Mouse (Mus musculus) limb, embryonic 15.5 days (tissue): ENCODE measurements around the gene Schip1. TPM values are rescaled to one million over a fixed set of nuclear protein-coding genes. Genes with fewer than 3 reads are reported as not detected.

Experiments
- ATAC-seq: fragments of 200-750 bp; cut with Nextera tagmentation; 2 replicates; pipeline ENCODE4 v1.8.0; 2017; ENCODE audit warnings: low read depth, moderate TSS enrichment; ENCODE audit not compliant: insufficient number of reproducible peaks, low FRiP score, low TSS enrichment
- H3K27ac ChIP-seq: fragments of 300-500 bp; sonication (generic); 2 replicates; pipeline ENCODE4 v1.5.1; 2015; ENCODE audit warnings: moderate library complexity, mild to moderate bottlenecking, inconsistent platforms
- H3K27me3 ChIP-seq: fragments of 300-500 bp; sonication (generic); 2 replicates; pipeline ENCODE4 v1.6.1; 2015; ENCODE audit warnings: inconsistent platforms
- H3K36me3 ChIP-seq: fragments of 300-500 bp; sonication (generic); 2 replicates; pipeline ENCODE4 v1.6.1; 2015; ENCODE audit warnings: inconsistent platforms
- H3K4me1 ChIP-seq: fragments of 300-500 bp; sonication (generic); 2 replicates; pipeline ENCODE4 v1.6.1; 2015; ENCODE audit warnings: inconsistent platforms
- H3K4me2 ChIP-seq: fragments of 300-500 bp; sonication (generic); 2 replicates; pipeline ENCODE4 v1.6.1; 2015; ENCODE audit warnings: mild to moderate bottlenecking, inconsistent platforms
- H3K4me3 ChIP-seq: fragments of 300-500 bp; sonication (generic); 2 replicates; pipeline ENCODE4 v1.5.1; 2015; ENCODE audit warnings: mild to moderate bottlenecking, inconsistent platforms
- H3K9ac ChIP-seq: fragments of 300-500 bp; sonication (generic); 2 replicates; pipeline ENCODE4 v1.6.1; 2015; ENCODE audit warnings: inconsistent platforms
- H3K9me3 ChIP-seq: fragments of 300-500 bp; sonication (generic); 2 replicates; pipeline ENCODE4 v1.6.1; 2016; ENCODE audit warnings: inconsistent platforms
- WGBS: fragments of 180-500 bp; shearing (Covaris S2); methylation state at CpG from one replicate; pipeline ENCODE4 v1.1.7; 2015; 5-methylcytosine and 5-hydroxymethylcytosine counted together
- polyA plus RNA-seq: library from polyadenylated mRNA; unstranded; fragments of >200 nt; fragmentation: Nextera tagmentation; extraction: Ambion mirVana; gene quantifications from 2 replicates; pipeline ENCODE4 v1.2.1, GENCODE M21; 2015

Schip1 gene
- polyA plus RNA-seq, 1 experiment from 2014 or later, result 16.1 TPM

GRCm38 (mm10) chr3:68623036-68623435 lies 558.4 kb downstream of the Schip1 start:
- 85% methylated on average over 5 of the region's 5 CpGs for WGBS
- Histone ChIP-seq H3K4me1 (no peaks in the 10 kb centered on the region), H3K27ac (no peak overlapping the region), H3K4me3 (no peak overlapping the region), H3K27me3 (no peaks in the 10 kb centered on the region), H3K4me2 (no peak overlapping the region), H3K36me3 (no peaks in the 10 kb centered on the region), H3K9me3 (no peaks in the 10 kb centered on the region), H3K9ac (no peak overlapping the region)
- ATAC-seq, result no peak

- ATAC-seq, result no peak
Observed at GRCm38 (mm10) chr3:68624471-68624870, 559.9 kb downstream of the Schip1 start.

GRCm38 (mm10) chr3:68630261-68630660 lies 565.7 kb downstream of the Schip1 start:
- Histone ChIP-seq H3K4me3 (no peak overlapping the region), H3K27me3 (no peaks in the 10 kb centered on the region), H3K9me3 (no peaks in the 10 kb centered on the region), H3K36me3 (no peaks in the 10 kb centered on the region), H3K4me2 (no peak overlapping the region), H3K27ac (no peak overlapping the region), H3K9ac (no peak overlapping the region), H3K4me1 (no peaks in the 10 kb centered on the region)
- no peak for ATAC-seq
- 80% methylated on average over 4 of the region's 4 CpGs for WGBS

More at GRCm38 (mm10) chr3:68624471-68624870, 559.9 kb downstream of the Schip1 start:
- H3K36me3 ChIP-seq, result no peaks in the 10 kb centered on the region
- H3K27me3 ChIP-seq, result no peaks in the 10 kb centered on the region
- H3K4me1 ChIP-seq, result no peaks in the 10 kb centered on the region
- no peaks in the 10 kb centered on the region for H3K9me3 ChIP-seq
- H3K27ac ChIP-seq, result no peak overlapping the region
- no peak overlapping the region for H3K9ac ChIP-seq
- WGBS, result 88% methylated on average over 6 of the region's 6 CpGs
- no peak overlapping the region for H3K4me2 ChIP-seq
- H3K4me3 ChIP-seq, result no peak overlapping the region

- no peaks in the 10 kb centered on the region for H3K9me3 ChIP-seq
- H3K9ac ChIP-seq, result no peak overlapping the region
- H3K4me1 ChIP-seq, result no peaks in the 10 kb centered on the region
- H3K27ac ChIP-seq, result no peak overlapping the region
- WGBS, result 57% methylated on average over 3 of the region's 3 CpGs
- no peaks in the 10 kb centered on the region for H3K36me3 ChIP-seq
- ATAC-seq, result no peak
- H3K27me3 ChIP-seq, result no peaks in the 10 kb centered on the region
- H3K4me3 ChIP-seq, result no peak overlapping the region
- H3K4me2 ChIP-seq, result no peak overlapping the region
Observed at GRCm38 (mm10) chr3:68630821-68631220, 566.2 kb downstream of the Schip1 start.

- Histone ChIP-seq H3K27ac (no peak overlapping the region), H3K4me3 (no peak overlapping the region), H3K27me3 (no peaks in the 10 kb centered on the region), H3K4me1 (no peaks in the 10 kb centered on the region), H3K36me3 (no peaks in the 10 kb centered on the region), H3K9me3 (no peaks in the 10 kb centered on the region), H3K4me2 (no peak overlapping the region), H3K9ac (no peak overlapping the region)
- ATAC-seq, result no peak
- 75% methylated on average over 3 of the region's 3 CpGs for WGBS
Observed at GRCm38 (mm10) chr3:68632714-68633113, 568.1 kb downstream of the Schip1 start.

GRCm38 (mm10) chr3:68633577-68633976 lies 569.0 kb downstream of the Schip1 start:
- no peaks in the 10 kb centered on the region for H3K4me1 ChIP-seq
- no peak overlapping the region for H3K9ac ChIP-seq
- ATAC-seq, result no peak
- 88% methylated on average over 4 of the region's 4 CpGs for WGBS
- H3K36me3 ChIP-seq, result no peaks in the 10 kb centered on the region
- no peak overlapping the region for H3K4me2 ChIP-seq
- H3K27ac ChIP-seq, result no peak overlapping the region
- H3K27me3 ChIP-seq, result no peaks in the 10 kb centered on the region
- H3K9me3 ChIP-seq, result no peaks in the 10 kb centered on the region
- H3K4me3 ChIP-seq, result no peak overlapping the region

GRCm38 (mm10) chr3:68637960-68638359 lies 573.4 kb downstream of the Schip1 start:
- Histone ChIP-seq H3K4me3 (no peak overlapping the region), H3K9ac (no peak overlapping the region), H3K4me2 (no peak overlapping the region), H3K27me3 (no peaks in the 10 kb centered on the region), H3K4me1 (no peaks in the 10 kb centered on the region), H3K36me3 (no peaks in the 10 kb centered on the region), H3K9me3 (no peaks in the 10 kb centered on the region), H3K27ac (no peak overlapping the region)
- WGBS, result 39% methylated on average over 7 of the region's 7 CpGs
- no peak for ATAC-seq

- no peak overlapping the region for H3K4me2 ChIP-seq
- H3K36me3 ChIP-seq, result no peaks in the 10 kb centered on the region
- no peak overlapping the region for H3K9ac ChIP-seq
- H3K4me3 ChIP-seq, result no peak overlapping the region
- H3K9me3 ChIP-seq, result no peaks in the 10 kb centered on the region
- H3K27me3 ChIP-seq, result no peaks in the 10 kb centered on the region
- no peak for ATAC-seq
- no peak overlapping the region for H3K27ac ChIP-seq
- no peaks in the 10 kb centered on the region for H3K4me1 ChIP-seq
- 87% methylated on average over 1 of the region's 1 CpGs for WGBS
Observed at GRCm38 (mm10) chr3:68638703-68639102, 574.1 kb downstream of the Schip1 start.

GRCm38 (mm10) chr3:68642935-68643334 lies 578.3 kb downstream of the Schip1 start:
- Histone ChIP-seq H3K27ac (no peak overlapping the region), H3K4me3 (no peak overlapping the region), H3K4me1 (no peaks in the 10 kb centered on the region), H3K36me3 (no peaks in the 10 kb centered on the region), H3K9me3 (no peaks in the 10 kb centered on the region), H3K4me2 (no peak overlapping the region), H3K9ac (no peak overlapping the region), H3K27me3 (no peaks in the 10 kb centered on the region)
- 83% methylated on average over 7 of the region's 7 CpGs for WGBS
- no peak for ATAC-seq

GRCm38 (mm10) chr3:68646387-68647130 lies 582.0 kb downstream of the Schip1 start:
- H3K4me2 ChIP-seq, result no peak overlapping the region
- H3K27ac ChIP-seq, result no peak overlapping the region
- H3K9me3 ChIP-seq, result no peaks in the 10 kb centered on the region
- H3K4me3 ChIP-seq, result no peak overlapping the region
- no peaks in the 10 kb centered on the region for H3K4me1 ChIP-seq
- WGBS, result 80% methylated on average over 6 of the region's 6 CpGs
- no peaks in the 10 kb centered on the region for H3K36me3 ChIP-seq
- no peak for ATAC-seq
- no peak overlapping the region for H3K9ac ChIP-seq
- H3K27me3 ChIP-seq, result no peaks in the 10 kb centered on the region

- no peak overlapping the region for H3K9ac ChIP-seq
- no peak overlapping the region for H3K27ac ChIP-seq
- H3K4me2 ChIP-seq, result no peak overlapping the region
- no peaks in the 10 kb centered on the region for H3K36me3 ChIP-seq
- H3K4me3 ChIP-seq, result no peak overlapping the region
- H3K4me1 ChIP-seq, result no peaks in the 10 kb centered on the region
- H3K9me3 ChIP-seq, result no peaks in the 10 kb centered on the region
- WGBS, result 80% methylated on average over 3 of the region's 3 CpGs
- no peak for ATAC-seq
- H3K27me3 ChIP-seq, result no peaks in the 10 kb centered on the region
Observed at GRCm38 (mm10) chr3:68647282-68647681, 582.7 kb downstream of the Schip1 start.

- no peaks in the 10 kb centered on the region for H3K36me3 ChIP-seq
- no peak overlapping the region for H3K4me2 ChIP-seq
- no peak overlapping the region for H3K27ac ChIP-seq
- WGBS, result 92% methylated on average over 3 of the region's 3 CpGs
- H3K4me1 ChIP-seq, result 0 out of 2 replicates have a peak, but pooled peaks cover 4% of the 10 kb centered on the region
- H3K27me3 ChIP-seq, result no peaks in the 10 kb centered on the region
- ATAC-seq, result no peak
- H3K4me3 ChIP-seq, result no peak overlapping the region
- H3K9me3 ChIP-seq, result no peaks in the 10 kb centered on the region
- no peak overlapping the region for H3K9ac ChIP-seq
Observed at GRCm38 (mm10) chr3:68650251-68650650, 585.6 kb downstream of the Schip1 start.
